Mouse (Mus musculus) bone marrow, adult 2 months (tissue): ENCODE data around the gene Cdc42ep5. TPM values are rescaled to one million over a fixed set of nuclear protein-coding genes. Genes with fewer than 3 reads are reported as not detected.
"Not testable (repeated sequence)": the region's sequence is repeated elsewhere in the genome, so short reads cannot be mapped to it uniquely, and the experiment has no call there.

Experiments
- H3K27ac ChIP-seq: fragments of 200-500 bp; 2 replicates; pipeline ENCODE4 v1.5.1; 2012; ENCODE audit warnings: low read depth, mild to moderate bottlenecking, control low read depth, inconsistent platforms, low read length; ENCODE audit not compliant: control insufficient read depth, poor library complexity, insufficient read depth
- H3K4me1 ChIP-seq: fragments of 200-500 bp; 2 replicates; pipeline ENCODE4 v1.6.1; 2011; ENCODE audit warnings: low read length; ENCODE audit not compliant: control insufficient read depth, insufficient read depth
- H3K4me3 ChIP-seq: fragments of 200-500 bp; replicated peaks from 2 replicates; pipeline ENCODE3; 2011; ENCODE audit warnings: mild to moderate bottlenecking, low read depth, low read length, control low read depth; ENCODE audit not compliant: control insufficient read depth
- CTCF ChIP-seq: fragments of 200-500 bp; IDR thresholded peaks from 2 replicates; pipeline ENCODE4 v1.5.1; 2011; ENCODE audit warnings: low read length, control low read depth; ENCODE audit not compliant: control insufficient read depth, insufficient read depth
- POLR2A ChIP-seq: fragments of 200-500 bp; IDR thresholded peaks from 2 replicates; pipeline ENCODE4 v1.6.1; 2011; ENCODE audit warnings: low read depth, mild to moderate bottlenecking, control low read depth, low read length, borderline replicate concordance; ENCODE audit not compliant: control insufficient read depth
- WGBS: fragments of 180-500 bp; shearing (Covaris S2); methylation state at CpG from one replicate; pipeline ENCODE4 v1.1.7; 2018; 5-methylcytosine and 5-hydroxymethylcytosine counted together
- polyA plus RNA-seq: library from polyadenylated mRNA; stranded (reverse); fragments of >200 nt; gene quantifications from 2 replicates; pipeline ENCODE4 v1.2.4, GENCODE M21; 2011; ENCODE audit warnings: low replicate concordance; ENCODE audit not compliant: missing spikeins, insufficient read depth, insufficient read length

Gene Cdc42ep5
- polyA plus RNA-seq = 3.2 and 4.0 TPM in 2 replicates

- Histone ChIP-seq H3K4me1 (no peaks in the 10 kb centered on the region), H3K27ac (peak within 1 kb of the TSS; percentile 5; the same call in 1 of the 2 replicates), H3K4me3 (no peak within 1 kb of the TSS)
- TF ChIP-seq POLR2A (no peak), CTCF (no peak)
- 6% methylated on average over 20 of the region's 20 CpGs for WGBS
Observed at GRCm38 (mm10) chr7:4164090-4164910, at the start of gene Cdc42ep5. Cdc42ep5 (minus strand) TSS chr7:4164860.

GRCm38 (mm10) chr7:4213436-4213835 lies 48.8 kb upstream of the Cdc42ep5 start:
- not testable (repeated sequence) for H3K4me1 ChIP-seq, H3K4me3 ChIP-seq

DNA sequence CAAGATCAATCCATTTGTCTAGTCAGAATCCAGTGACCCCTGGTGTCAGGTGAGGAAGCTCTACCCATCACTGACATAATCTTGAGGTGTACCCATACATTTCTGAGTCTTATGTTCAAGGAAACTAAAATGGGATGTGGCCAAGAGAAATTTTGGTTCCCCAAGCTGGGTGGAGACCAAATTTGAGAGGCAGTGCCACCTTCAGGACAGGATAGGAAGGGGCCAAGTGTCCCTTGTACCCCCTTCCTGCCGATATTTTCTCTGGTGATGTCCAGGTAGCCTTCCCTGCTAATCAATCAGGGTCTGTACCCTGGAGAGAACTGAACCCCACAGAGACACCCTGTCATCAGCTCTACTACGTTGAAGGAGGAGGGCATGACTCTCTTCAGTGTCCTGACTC lies 44.0 kb upstream of the Cdc42ep5 start:
- 20% methylated on average over 2 of the region's 2 CpGs for WGBS
- TF ChIP-seq CTCF (no peak), POLR2A (no peak)
- no peaks in the 10 kb centered on the region; the same call in 1 of the 2 replicates for H3K4me1 ChIP-seq

More at GRCm38 (mm10) chr7:4213436-4213835, 48.8 kb upstream of the Cdc42ep5 start:
- H3K27ac ChIP-seq = not testable (repeated sequence)

GRCm38 (mm10) chr7:4207126-4207525 lies 42.5 kb upstream of the Cdc42ep5 start:
- Histone ChIP-seq H3K4me3 (no peak overlapping the region), H3K4me1 (no peaks in the 10 kb centered on the region; the same call in 1 of the 2 replicates), H3K27ac (no peak overlapping the region)
- 73% methylated on average over 1 of the region's 1 CpGs for WGBS
- TF ChIP-seq POLR2A (no peak), CTCF (no peak)

More for the DNA sequence above, 44.0 kb upstream of the Cdc42ep5 start:
- Histone ChIP-seq H3K27ac (no peak overlapping the region), H3K4me3 (no peak overlapping the region)

DNA sequence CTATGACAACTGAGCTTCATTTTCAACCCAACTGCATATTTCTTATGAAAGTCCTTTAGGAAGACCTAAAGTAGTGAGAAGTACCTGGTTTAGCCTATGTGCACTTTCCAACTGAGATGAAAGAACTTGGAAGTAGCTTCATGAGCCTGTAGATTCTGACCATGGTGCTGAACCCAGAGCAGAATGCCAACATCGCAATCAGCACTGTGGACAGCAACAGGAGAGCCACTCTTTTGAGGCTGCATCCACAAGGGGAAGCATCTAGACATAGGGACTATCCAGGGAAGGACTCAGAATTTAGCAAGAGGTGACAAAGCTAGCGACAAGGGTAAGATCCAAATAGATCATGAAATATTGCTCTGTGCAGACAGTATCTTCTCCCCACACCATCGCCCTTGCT lies 13.8 kb upstream of the Cdc42ep5 start:
- no peak overlapping the region for H3K27ac ChIP-seq
- TF ChIP-seq POLR2A (no peak), CTCF (no peak)
- H3K4me1 ChIP-seq = no peaks in the 10 kb centered on the region
- no peak overlapping the region for H3K4me3 ChIP-seq
- 53% methylated on average over 3 of the region's 3 CpGs for whole genome bisulfite sequencing

DNA sequence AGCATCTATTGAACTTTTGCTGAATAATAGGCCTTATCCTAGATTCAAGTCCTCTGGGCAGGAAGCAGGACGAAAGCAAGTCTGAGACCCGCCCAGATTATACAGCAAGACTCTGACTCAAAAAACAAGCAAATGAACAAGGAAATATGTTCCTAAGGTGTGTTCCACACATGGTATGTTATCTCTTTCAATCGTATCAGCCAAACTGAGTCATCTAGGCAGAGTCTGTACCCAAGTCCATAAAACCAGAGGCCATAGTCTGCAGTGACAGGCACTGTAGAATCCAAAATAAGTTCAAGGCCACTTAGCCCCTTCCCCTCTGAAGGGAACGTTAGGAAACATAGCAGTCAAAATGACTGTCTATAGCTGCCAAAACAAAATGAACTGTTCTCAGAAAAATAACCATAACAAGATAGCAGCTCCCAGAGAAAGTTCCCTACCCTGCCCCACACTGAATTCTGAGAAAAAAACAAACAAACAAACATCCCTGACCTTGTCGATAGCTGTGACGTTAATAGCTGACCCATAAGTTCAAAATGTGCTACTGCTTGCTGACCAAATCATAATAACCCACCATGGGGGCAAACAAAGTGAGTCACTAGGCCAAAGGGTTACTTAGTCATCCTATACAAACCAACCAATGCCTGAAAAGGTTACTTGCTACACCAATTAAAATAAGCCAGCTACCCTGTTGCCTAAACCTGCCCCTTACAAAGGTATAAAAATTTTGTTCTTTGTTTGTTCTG lies 5.7 kb upstream of the Cdc42ep5 start:
- H3K4me3 ChIP-seq = no peak overlapping the region
- TF ChIP-seq POLR2A (no peak), CTCF (no peak)
- H3K4me1 ChIP-seq = no peaks in the 10 kb centered on the region
- H3K27ac ChIP-seq = no peak overlapping the region
- 72% methylated on average over 6 of the region's 6 CpGs for WGBS

DNA sequence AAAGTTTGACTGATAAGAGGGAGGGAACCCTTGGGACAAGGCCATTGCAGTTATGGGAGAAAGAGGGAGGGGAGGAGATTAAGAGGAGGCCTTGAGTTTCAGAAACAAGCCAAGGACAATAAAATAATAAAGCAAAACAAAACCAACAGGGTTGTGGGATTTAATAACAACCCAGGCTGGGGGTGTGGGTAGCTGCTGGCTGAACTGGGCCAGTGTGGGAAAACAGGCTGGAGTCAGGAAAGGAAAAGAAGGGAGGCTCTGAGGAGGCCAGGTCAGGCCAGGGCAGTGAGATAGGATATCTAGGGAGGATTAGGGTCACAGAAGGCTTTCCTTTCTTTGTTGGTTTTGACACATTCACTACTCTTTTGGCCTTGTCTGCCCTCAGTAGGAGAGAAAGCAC lies 2.4 kb upstream of the Cdc42ep5 start:
- no peak for TF ChIP-seq POLR2A
- no peak for TF ChIP-seq CTCF
- Histone ChIP-seq H3K4me1 (no peaks in the 10 kb centered on the region), H3K4me3 (no peak overlapping the region), H3K27ac (no peak overlapping the region)

- TF ChIP-seq POLR2A (no peak), CTCF (no peak)
- Histone ChIP-seq H3K4me3 (no peak overlapping the region), H3K27ac (no peak overlapping the region), H3K4me1 (no peaks in the 10 kb centered on the region)
- 28% methylated on average over 3 of the region's 3 CpGs for WGBS
Observed at GRCm38 (mm10) chr7:4165286-4165685, 626 bp upstream of the Cdc42ep5 start.

DNA sequence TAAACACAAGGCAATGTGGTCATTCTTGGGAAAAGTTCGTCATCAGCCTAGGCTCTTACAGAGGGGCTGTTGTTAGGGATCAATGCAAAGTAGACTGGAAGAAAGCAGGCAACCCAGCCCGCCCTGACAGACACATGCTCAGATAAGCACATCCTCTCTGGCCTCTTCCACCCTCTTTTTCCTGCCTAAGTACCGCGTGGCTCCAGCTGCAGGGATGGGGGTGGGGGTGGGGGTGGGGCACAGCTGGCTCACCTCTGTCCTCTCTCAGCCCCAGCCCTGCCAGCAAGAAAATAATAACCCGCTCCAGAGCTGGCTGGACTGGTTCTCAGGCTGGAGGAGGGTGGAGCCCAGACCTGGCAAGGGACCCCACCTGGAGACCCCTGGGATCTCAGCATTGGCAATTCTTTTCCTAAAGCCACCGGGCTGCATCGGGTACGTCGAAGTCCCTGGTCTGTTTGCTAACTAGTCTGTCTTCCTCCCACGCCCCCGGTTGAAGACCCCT lies 1.0 kb downstream of the Cdc42ep5 start:
- TF ChIP-seq POLR2A (no peak), CTCF (no peak)
- WGBS = 10% methylated on average over 11 of the region's 11 CpGs
- Histone ChIP-seq H3K4me3 (no peak overlapping the region), H3K4me1 (no peaks in the 10 kb centered on the region), H3K27ac (peak overlapping the region; percentile 5; the same call in 1 of the 2 replicates)

- H3K27ac ChIP-seq, H3K4me3 ChIP-seq, H3K4me1 ChIP-seq: not testable (repeated sequence)
- 80% methylated on average over 4 of the region's 4 CpGs for WGBS
Observed at GRCm38 (mm10) chr7:4161596-4161995, 3.1 kb downstream of the Cdc42ep5 start.
